Mouse (Mus musculus) heart, adult 2 months (tissue): ENCODE measurements around the gene Cblb.

Source experiments
- CTCF ChIP-seq: fragments of 200-600 bp; IDR thresholded peaks from 2 replicates; pipeline ENCODE4 v1.8.1; 2022; ENCODE audit warnings: antibody characterized with exemption, mild to moderate bottlenecking, moderate library complexity
- POLR2A ChIP-seq: fragments of 200-500 bp; IDR thresholded peaks from 2 replicates; pipeline ENCODE4 v1.6.1; 2011; ENCODE audit warnings: mild to moderate bottlenecking, low read depth, low read length, control low read depth; ENCODE audit not compliant: insufficient read depth

GRCm38 (mm10) chr16:52044518-52044917, 13.5 kb downstream of the Cblb start:
- TF ChIP-seq POLR2A (no peak), CTCF (no peak)
